Mouse (Mus musculus) G1E (cell line): ENCODE measurements at regions not wholly inside any gene's neighbourhood (a gene's known extent, or its start where the extent isn't known, plus 50 kb on each side); places are given as distances from the start of the nearest gene placed in this dataset.

Experiments used
- ATAC-seq: 2 replicates; pipeline ENCODE4 v1.8.0; 2016; ENCODE audit warnings: mild to moderate bottlenecking; ENCODE audit not compliant: insufficient number of reproducible peaks, poor library complexity, low FRiP score, severe bottlenecking; ENCODE audit errors: extremely low read depth
- DNase-seq: peaks from one replicate; pipeline ENCODE4 v3.0.0; 2012; ENCODE audit warnings: low spot score
- H3K27me3 ChIP-seq: 2 replicates; pipeline ENCODE4 v1.6.1; 2012; ENCODE audit warnings: mild to moderate bottlenecking, low read length, inconsistent platforms; ENCODE audit not compliant: insufficient read depth
- H3K36me3 ChIP-seq: replicated peaks from 2 replicates; pipeline ENCODE3; 2012; ENCODE audit warnings: mild to moderate bottlenecking, inconsistent platforms
- H3K4me1 ChIP-seq: 2 replicates; pipeline ENCODE4 v1.6.1; 2012; ENCODE audit warnings: low read depth, low read length, inconsistent platforms, mixed read lengths; ENCODE audit not compliant: insufficient read depth
- H3K4me3 ChIP-seq: 2 replicates; pipeline ENCODE4 v1.5.1; 2012; ENCODE audit warnings: low read depth, mild to moderate bottlenecking, inconsistent platforms, low read length, moderate library complexity, mixed read lengths
- H3K9me3 ChIP-seq: replicated peaks from 2 replicates; pipeline ENCODE4 v1.6.1; 2012; ENCODE audit warnings: inconsistent platforms
- CTCF ChIP-seq: IDR thresholded peaks from 2 replicates; pipeline ENCODE4 v1.5.1; 2012; ENCODE audit warnings: low read depth, low read length, inconsistent platforms, mixed read lengths
- GATA1 ChIP-seq: IDR thresholded peaks from 2 replicates; pipeline ENCODE4 v1.6.1; 2012; ENCODE audit warnings: borderline replicate concordance, low read length, inconsistent platforms, mixed read lengths
- GATA2 ChIP-seq: IDR thresholded peaks from 2 replicates; pipeline ENCODE4 v1.6.1; 2012; ENCODE audit warnings: low read depth, low read length, inconsistent platforms, borderline replicate concordance
- POLR2AphosphoS5 ChIP-seq: IDR thresholded peaks from 2 replicates; pipeline ENCODE4 v1.6.1; 2012; ENCODE audit warnings: low read depth, low read length, inconsistent platforms; ENCODE audit not compliant: insufficient replicate concordance
- TAL1 ChIP-seq: conservative IDR thresholded peaks from 2 replicates; pipeline ENCODE4 v1.6.1; 2012; ENCODE audit warnings: low read depth, low read length, inconsistent platforms, mixed read lengths

- DNase-seq (no peak), ATAC-seq (no peak)
- no peaks in the 10 kb centered on the region for H3K9me3 ChIP-seq
- no peaks in the 10 kb centered on the region for H3K4me1 ChIP-seq
- H3K4me3 ChIP-seq = no peak overlapping the region
- H3K36me3 ChIP-seq = no peaks in the 10 kb centered on the region
- TF ChIP-seq CTCF = no peak
- TF ChIP-seq TAL1 = no peak
- TF ChIP-seq GATA2 = no peak
- no peak for TF ChIP-seq POLR2AphosphoS5
- no peak for TF ChIP-seq GATA1
- H3K27me3 ChIP-seq = no peaks in the 10 kb centered on the region
These were observed 594.5 kb upstream of the A1bg start for GRCm38 (mm10) chr15:61517265-61517664.

GRCm38 (mm10) chr15:61514324-61514723 is 591.5 kb upstream of the A1bg start:
- Histone ChIP-seq H3K27me3 (no peaks in the 10 kb centered on the region), H3K4me1 (no peaks in the 10 kb centered on the region), H3K9me3 (no peaks in the 10 kb centered on the region), H3K4me3 (no peak overlapping the region), H3K36me3 (no peaks in the 10 kb centered on the region)
- no peak for DNase-seq
- TF ChIP-seq POLR2AphosphoS5 (no peak), TAL1 (no peak), GATA1 (no peak), CTCF (no peak), GATA2 (no peak)
- no peak for ATAC-seq

- DNase-seq (no peak), ATAC-seq (no peak)
- no peaks in the 10 kb centered on the region for H3K9me3 ChIP-seq
- H3K4me1 ChIP-seq = no peaks in the 10 kb centered on the region
- TF ChIP-seq GATA1 = no peak
- no peak for TF ChIP-seq CTCF
- no peak for TF ChIP-seq GATA2
- no peak for TF ChIP-seq TAL1
- TF ChIP-seq POLR2AphosphoS5 = no peak
- no peak overlapping the region for H3K4me3 ChIP-seq
- 0 out of 2 replicates have a peak, but pooled peaks cover 3% of the 10 kb centered on the region for H3K27me3 ChIP-seq
- H3K36me3 ChIP-seq = no peaks in the 10 kb centered on the region
These were observed 586.0 kb upstream of the A1bg start for GRCm38 (mm10) chr15:61508806-61509205.

- ATAC-seq (no peak), DNase-seq (no peak)
- Histone ChIP-seq H3K27me3 (0 out of 2 replicates have a peak, but pooled peaks cover 3% of the 10 kb centered on the region), H3K36me3 (no peaks in the 10 kb centered on the region), H3K4me1 (no peaks in the 10 kb centered on the region), H3K4me3 (no peak overlapping the region), H3K9me3 (no peaks in the 10 kb centered on the region)
- no peak for TF ChIP-seq TAL1
- TF ChIP-seq POLR2AphosphoS5 = no peak
- TF ChIP-seq GATA1 = no peak
- no peak for TF ChIP-seq GATA2
- TF ChIP-seq CTCF = no peak
These were observed 583.6 kb upstream of the A1bg start for GRCm38 (mm10) chr15:61506361-61506897.

- TF ChIP-seq GATA2 (no peak), GATA1 (no peak), TAL1 (no peak), POLR2AphosphoS5 (no peak), CTCF (no peak)
- no peak for DNase-seq
- Histone ChIP-seq H3K9me3 (no peaks in the 10 kb centered on the region), H3K4me1 (no peaks in the 10 kb centered on the region), H3K36me3 (no peaks in the 10 kb centered on the region), H3K4me3 (no peak overlapping the region), H3K27me3 (0 out of 2 replicates have a peak, but pooled peaks cover 3% of the 10 kb centered on the region)
- no peak for ATAC-seq
These were observed 580.6 kb upstream of the A1bg start for GRCm38 (mm10) chr15:61503436-61503835.

- H3K4me3 ChIP-seq = no peak overlapping the region
- no peaks in the 10 kb centered on the region for H3K36me3 ChIP-seq
- TF ChIP-seq TAL1 (no peak), GATA1 (no peak), POLR2AphosphoS5 (no peak), CTCF (no peak), GATA2 (no peak)
- no peak for DNase-seq
- H3K4me1 ChIP-seq = no peaks in the 10 kb centered on the region
- ATAC-seq = no peak
- no peaks in the 10 kb centered on the region for H3K27me3 ChIP-seq
- H3K9me3 ChIP-seq = no peaks in the 10 kb centered on the region
These were observed 566.9 kb upstream of the A1bg start for GRCm38 (mm10) chr15:61489731-61490130.

GRCm38 (mm10) chr15:61481861-61482260 is 559.0 kb upstream of the A1bg start:
- Histone ChIP-seq H3K9me3 (no peaks in the 10 kb centered on the region), H3K36me3 (no peaks in the 10 kb centered on the region), H3K27me3 (no peaks in the 10 kb centered on the region), H3K4me1 (no peaks in the 10 kb centered on the region), H3K4me3 (no peak overlapping the region)
- DNase-seq = no peak
- no peak for TF ChIP-seq GATA1
- no peak for TF ChIP-seq CTCF
- TF ChIP-seq TAL1 = no peak
- TF ChIP-seq GATA2 = no peak
- TF ChIP-seq POLR2AphosphoS5 = no peak
- no peak for ATAC-seq
